Mouse (Mus musculus) inflammation-experienced regulatory T-cells, adult 6 months (primary cell): ENCODE data around the gene Man1b1. TPM values are rescaled to one million over a fixed set of nuclear protein-coding genes. Genes with fewer than 3 reads are reported as not detected.

ENCODE experiments used
- ATAC-seq: one replicate; pipeline ENCODE4 v1.8.0; 2017
- polyA plus RNA-seq, 3 experiments: library from polyadenylated mRNA; unstranded; fragments of 100-300 nt; shearing (Covaris generic); gene quantifications; one replicate each; pipeline ENCODE4 v1.2.1; 2017

Gene Man1b1
- polyA plus RNA-seq, 3 experiments from 2014 or later: 21.2 to 24.3 (median 23.1) TPM

DNA sequence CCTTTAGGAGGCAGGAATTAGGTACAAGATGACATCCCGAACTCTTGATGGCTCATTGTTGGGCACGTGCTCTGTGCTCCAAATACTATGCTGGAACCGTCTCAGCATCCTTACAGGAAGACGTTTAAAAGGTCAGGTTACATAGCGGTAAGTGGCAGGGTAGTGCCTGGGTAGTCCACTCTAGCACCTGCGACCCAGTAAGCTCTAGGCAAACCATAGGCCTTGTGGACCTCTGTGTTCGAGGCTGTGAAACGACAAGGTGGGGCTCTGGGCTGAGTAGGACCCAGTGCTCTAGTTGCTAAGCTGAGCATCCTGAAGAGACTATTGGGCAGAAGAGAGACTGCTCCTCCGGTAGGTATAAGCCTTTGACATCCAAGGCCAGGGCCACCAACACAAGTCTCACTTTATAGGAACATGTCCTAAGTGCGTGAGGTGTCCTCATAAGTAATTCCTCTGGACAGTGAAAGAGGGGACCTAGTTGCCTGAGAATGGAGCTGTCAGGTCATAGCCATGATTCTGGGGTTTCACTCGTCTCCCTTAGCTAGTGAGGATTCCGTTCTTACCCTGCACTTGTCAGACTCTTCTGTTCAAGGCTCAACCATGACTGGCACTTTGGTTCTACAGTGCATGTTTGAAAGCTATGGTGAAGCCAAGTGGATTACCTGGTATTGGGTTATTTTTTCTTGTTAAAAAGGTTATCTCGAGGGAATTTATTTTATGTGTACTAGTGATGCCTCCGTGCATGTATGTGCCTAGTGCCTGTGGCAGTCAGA, 26.4 kb upstream of the Man1b1 start:
- no peak for ATAC-seq

DNA sequence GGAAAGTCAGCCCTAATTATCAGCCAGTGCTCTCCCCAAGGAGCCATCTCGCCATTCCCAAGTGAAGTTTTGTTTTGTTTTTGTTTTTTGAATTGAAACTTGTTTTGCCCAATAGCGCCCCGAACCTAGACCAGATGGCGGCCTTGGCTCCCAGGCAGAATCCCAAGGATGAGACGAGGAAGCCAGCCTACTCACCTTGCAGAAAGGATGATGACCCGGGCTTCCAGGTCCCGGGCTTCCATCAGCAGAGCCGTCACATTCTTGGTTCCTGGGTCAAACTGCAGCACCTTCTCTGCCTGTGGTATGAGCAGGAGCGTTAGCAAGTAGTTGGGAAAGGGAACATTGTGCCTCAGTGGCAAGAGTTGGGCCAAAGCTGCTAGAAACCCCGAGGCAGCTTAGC, 22.0 kb upstream of the Man1b1 start:
- no peak for ATAC-seq

DNA sequence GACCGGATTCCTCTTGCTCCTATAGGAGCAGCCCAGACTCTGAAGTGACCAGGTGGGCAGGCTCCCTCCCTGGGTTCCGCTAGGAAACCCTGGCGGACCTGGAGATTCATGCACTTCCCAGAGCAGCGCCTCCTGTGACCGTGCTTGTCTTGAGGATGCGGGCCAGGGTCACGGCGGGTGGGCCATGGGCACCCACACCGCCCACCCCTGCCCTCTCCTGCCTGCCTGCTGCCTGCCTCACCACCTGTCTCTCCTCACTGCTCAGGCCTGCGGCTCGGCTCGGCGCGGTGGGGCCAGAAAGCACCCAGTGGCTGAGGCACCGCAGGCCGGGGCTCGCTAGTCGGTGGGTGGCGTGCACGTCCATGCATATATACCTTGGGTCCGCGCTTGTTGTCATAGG, 21.2 kb upstream of the Man1b1 start:
- no peak for ATAC-seq

DNA sequence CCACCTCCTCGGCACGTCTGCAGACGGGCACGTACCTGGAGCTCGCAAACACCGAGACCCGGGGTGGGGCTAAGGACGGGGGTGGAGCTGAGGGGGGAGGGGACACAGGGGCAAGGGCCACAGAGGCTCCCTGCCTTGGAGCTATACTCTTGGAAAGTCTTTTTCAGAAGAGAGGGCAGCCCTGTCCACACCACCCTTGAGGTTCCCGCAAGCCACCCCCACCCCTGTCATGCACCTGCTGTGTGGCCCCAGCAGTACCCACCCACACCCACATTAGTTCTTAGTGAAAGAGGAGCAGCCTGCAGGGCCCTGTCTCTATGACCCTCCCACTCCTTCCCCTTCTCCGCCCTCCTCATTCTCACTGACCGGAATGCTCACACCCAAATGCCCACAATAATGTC, 20.6 kb upstream of the Man1b1 start:
- ATAC-seq: no peak

DNA sequence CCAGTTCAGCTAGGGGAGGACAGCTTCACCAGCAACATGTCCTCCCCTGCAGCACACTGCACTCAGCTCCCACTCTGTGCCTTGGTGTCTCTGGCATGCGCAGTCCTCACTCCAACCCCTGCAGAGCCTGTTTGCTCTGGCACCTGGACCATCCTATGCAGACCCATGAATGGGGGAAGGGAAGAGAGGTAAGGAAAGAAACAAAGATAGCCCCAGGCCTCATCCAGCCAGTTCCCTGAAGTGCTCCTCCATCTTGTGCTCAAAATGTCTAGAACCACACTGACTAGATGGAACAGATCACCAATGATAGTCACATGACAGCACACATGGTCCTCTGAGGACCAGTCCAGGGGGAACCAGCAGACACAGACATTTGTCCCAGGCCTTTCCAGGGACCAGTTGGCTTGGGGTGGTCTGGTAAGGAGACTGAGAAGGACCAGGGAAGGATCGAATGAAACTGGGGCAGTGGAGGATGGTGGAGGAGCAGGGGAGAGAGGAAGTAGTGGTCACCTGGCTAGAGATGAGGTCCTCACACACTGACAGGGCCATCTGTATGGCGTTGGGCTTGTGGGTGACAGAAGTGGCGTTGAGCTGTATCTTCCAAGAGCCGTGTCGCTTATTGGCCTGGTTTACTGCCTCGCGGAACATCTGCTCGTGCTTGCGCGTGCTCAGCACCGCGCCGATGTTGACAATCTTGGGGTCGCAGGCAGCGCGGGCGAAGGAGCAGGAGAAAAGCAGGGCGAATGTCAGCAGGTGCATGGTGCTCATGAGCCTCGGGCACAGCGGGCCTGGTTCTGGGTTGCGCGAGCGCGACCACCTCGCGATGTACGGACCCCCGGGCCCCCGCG, 13.8 kb upstream of the Man1b1 start:
- no peak for ATAC-seq

DNA sequence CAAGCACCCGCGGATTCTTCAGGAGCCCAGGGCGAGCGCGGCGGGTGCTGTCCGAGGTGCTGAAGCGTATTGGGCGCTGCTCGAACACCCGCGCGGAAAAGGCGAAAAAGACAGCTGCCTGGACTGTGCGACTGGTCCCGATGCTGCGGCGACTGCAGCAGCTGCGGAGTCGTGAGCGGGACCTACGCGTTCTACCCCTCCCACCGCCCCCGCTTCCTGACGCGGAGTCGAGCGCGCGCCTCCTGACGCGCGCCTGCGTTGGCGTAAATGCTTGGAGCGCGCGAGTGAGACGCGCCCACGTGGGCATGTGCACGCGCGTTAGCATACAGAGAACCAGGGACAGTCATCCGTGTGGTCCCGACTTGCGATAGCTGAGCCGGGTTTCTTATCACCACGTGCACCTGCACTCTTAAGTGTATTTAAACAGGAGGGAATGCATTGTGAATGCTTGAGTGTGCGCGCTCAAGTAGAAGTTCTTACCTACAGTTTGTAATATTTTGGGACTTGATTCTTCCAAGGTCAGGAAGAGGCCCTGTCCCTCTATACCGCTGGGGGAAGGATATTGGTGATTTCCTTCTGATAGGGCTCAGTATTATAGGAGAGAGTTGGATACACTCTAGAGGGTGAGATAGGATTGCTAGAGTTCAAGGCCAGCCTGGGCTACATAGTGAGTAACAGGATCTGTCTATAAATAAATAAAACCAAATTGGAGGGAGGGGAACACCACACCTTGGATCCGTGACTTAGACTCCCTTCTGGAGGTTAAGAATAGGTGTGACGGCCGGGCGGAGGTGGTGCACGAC, 13.0 kb upstream of the Man1b1 start, which contains the start of gene Grin1:
Grin1 (minus strand) TSS at position 217 of the 803 bp plus-strand sequence.
- peak; percentile 41 for ATAC-seq

DNA sequence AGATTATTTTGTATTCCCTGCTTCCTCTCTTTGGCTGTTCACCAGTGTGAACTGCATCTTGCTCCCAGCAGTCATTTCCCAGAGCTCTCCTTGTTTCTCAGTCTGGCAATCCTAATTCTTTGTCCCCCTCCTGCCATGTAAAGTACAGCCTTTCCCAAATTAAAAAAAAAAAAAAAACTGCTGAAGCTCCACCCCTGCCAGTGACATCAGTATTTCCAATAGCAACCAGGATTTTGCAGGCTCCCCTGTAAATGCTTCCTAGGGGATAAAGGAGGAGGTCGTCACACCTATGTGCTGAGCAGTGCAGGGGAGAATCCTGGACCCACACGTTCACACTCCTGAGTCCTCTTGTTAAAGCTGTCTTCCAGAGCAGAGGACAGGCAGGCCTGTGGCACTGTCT, 12.1 kb upstream of the Man1b1 start:
- no peak for ATAC-seq

DNA sequence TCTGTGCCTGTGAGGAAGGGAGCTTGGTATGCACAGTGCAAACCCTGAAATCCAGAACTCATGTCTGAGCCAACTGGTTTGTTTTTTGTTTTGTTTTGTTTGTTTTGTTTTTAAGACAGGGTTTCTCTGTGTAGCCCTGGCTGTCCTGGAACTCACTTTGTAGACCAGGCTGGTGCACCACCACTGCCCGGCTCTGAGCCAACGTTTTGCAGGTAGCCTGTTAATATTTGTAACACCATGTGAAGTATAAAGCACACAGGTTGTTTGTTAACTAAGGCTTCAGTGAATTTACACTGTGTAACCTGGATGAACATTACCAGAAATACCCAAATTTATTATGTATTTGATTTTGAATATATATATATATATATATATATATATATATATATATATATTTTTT, 6.1 kb upstream of the Man1b1 start:
- ATAC-seq: no peak

DNA sequence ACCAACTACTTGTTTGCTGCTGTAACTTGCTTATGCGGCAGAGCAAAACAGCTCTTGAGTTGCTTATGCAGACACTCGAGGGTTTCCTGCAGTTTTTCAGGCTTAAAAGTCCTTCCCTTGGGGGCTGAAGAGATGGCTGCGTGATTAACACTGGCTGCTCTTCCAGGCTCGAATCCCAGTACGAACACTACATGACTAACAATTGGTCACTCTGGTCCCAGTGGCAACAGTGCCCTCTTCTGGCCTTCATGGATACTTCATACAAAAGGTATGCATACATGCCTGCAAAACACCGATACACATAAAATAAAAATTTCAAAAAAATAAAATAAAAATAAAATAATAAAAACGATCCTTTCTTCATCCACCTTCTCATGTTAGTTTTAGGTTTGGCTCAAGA, 3.7 kb upstream of the Man1b1 start:
- no peak for ATAC-seq

DNA sequence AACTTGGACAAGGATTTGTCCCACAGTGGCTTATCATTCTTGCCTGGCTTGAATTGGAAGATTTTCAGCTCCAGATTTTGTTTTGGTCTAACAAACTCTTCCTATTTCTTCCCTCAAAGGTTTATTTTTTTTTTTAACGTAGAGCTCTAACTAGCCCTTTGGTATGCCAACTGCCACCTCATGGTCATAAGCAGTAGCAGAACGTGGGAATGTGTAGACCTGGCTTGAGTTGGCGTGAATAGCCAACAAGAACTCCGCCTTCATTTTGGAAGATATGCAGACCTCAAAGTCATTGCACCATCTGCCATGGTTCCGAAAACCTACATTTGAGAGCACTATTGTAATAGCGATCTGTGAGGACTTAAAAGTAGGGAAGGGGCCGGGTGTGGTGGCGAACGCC, 668 bp upstream of the Man1b1 start:
- ATAC-seq: no peak

DNA sequence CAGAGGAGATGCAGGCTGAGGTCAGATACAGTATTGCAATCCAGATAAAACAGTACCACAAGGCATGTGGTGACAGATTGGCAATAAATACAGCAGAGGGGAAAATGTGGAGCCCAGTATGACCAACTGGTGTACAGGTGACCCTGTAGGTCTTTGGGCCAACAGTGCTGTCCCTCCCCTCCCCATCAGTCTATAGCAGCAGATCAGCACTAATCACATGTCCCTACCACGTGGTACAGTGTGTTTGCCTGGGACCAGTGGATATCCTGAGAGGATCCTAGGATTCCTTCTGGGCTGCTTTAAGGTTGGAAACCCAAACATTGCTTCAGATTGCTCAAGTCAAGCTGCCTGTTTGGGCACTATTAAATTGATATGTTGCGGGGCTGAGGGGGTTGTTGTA, 1.4 kb downstream of the Man1b1 start:
- no peak for ATAC-seq

DNA sequence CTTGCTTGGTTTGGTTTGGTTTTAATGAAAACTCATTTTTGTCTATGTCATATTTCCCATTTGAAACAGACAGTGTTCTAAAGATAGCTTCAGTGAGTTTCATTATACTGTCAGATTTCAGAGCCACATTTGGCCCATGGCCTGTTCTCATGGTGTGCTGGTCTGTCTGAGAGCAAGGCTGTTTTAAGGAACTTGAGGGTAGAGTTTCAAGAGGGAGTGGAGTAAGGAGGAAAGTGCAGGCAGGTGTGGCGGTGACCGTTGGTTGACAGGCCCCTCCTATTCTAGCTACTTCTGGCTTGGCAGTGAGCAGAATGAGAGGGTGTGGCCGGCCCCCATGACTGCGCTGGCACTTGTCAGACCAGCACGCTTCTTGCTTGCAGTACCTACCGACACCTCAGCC, 6.2 kb downstream of the Man1b1 start:
- no peak for ATAC-seq

DNA sequence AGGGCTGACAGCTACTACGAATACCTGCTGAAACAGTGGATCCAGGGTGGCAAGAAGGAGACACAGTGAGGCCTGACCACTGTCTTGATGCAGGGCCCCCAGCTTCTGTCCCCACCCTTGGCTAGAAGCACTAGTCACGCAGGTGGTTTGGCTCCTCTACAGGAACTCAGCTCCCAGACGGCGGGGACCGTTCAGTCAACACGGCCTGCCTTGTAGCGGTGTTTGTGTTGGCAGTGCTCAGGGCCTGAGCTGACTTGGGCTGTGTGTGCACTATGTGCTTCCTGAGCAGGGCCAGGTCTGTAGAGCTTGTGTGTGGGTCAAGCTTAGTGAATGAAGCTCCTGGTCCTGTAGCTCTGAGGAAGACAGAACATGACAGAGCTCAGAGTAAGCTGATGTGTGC, 16.0 kb downstream of the Man1b1 start:
- ATAC-seq: no peak

DNA sequence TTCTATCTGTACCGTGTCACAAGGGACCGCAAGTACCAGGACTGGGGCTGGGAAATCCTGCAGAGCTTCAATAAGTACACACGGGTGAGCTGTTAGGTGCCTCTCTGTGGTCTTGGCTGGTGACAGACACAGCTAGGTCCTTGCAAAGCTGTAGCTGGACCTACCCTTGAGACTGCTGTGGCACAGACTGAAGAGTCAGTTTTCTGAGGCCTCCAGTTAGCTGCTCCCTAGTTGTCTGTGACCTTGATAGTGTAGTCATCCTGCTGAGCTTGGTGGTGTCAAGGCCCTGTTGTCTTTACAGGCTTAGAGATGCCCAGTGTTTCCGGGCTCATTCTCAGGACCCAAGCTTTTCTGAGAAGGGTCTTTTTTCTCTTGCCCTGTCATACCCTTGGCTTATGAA, 17.4 kb downstream of the Man1b1 start:
- ATAC-seq: no peak

DNA sequence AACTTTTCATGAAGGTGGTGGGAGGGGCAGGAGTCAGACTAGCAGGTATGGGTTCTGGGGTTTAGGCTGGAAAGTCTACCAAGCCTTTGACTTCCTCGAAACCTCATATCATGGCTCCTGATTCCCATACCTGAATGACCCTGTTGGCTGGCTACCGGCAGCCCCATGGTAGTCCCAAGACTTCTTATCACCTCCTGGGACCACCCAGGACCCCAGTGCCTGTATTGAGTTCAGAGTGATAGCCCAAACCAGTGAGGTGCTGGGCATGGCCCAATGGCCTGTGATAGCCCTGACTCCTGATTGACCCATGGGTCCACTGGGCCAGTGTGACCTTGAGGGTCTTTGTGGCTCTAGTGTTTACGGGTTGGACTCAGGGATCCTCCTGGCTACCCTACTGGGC, 18.6 kb downstream of the Man1b1 start:
- no peak for ATAC-seq

DNA sequence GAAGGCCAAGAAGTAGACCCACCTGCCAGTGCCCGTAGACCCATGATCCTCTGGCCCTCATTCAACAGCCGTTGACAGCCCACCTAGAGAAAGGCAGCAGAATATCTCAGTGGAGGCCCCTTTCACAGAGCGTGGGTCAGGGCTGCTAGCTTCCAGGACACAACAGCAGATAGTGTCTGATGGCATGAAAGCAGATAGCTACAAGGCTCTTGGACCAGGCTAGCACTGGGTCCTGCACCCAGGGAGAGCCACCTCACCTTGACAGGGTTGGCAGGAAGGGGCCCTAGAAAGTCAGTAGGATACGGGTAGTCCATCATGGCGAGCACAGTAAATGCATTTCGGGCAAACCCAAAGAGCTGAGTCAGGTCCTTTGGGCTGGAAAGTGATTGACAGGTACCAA, 22.1 kb downstream of the Man1b1 start:
- ATAC-seq: no peak

DNA sequence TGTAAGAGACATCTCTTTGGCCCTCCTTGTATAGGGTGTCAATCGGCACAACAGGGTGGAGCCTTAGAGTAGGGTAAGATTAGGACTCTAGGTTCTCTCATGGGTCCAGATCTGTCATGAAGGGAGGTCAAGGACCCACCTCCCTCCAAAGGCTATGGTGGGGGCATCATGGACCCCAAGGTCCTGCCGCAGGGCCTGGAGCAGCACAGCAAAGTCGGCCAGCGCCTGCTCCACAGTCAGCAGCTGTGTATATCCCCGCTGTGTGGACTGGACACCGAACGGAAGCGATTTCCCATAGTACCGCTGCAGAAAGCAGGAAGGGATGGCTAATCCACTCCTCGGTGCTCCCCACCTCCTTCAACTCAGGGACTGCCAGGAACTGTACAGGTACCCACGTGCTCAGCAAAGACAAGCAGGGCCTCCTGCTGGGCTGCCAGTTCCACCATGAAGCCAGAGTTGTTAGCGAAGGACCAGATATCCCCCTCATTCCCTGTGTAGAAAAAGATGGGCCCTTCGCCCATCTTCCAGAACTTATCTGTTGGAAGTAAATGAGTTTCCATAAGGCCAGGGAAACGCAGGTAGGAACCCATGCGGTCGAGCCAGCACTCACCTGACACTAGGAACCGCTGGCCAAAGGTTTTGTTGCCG, 23.4 kb downstream of the Man1b1 start:
- ATAC-seq: no peak

DNA sequence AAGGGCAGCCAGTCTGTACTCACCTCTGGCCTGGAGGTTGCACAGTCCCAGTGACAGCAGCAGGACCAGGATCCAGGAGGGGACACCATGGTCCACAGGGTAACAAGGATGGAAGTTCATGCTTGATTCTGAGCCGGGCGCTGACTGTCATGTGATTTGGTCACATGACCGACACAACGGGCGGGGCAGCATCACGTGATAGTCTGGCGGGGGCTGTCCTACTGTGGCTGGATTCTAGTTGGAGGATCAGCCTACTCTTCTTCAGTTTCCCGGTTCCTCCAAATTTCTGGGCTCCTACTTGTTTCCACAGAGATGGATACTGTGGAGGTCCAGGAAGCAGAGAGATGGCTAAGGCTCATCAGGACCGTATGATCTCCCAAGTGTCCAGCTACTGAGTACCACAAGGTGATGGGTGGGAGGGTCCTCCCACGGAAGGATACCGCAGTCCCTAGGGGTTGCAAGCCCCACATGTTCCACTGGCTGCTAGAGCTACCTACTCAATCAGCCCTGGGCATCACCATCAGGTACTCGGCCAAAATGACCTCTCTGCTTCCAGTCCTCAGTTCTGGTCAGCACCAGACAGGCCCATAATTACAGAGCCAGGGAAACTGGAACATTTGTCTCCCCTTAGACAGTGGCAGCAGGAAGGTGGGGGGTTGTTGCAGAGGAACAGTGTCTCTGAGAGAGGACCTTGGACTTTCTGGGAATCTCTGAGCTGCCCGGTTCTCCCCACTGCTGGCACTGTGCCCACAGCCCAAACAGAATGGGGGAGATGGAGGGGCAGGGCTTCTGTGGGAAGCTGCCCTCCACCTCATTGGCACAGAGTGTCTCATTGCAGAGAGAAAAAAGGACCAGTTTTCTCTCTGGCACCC, 24.3 kb downstream of the Man1b1 start, which contains the start of gene Dpp7:
Dpp7 (minus strand) TSS at position 152 of the 872 bp plus-strand sequence.
- peak; percentile 88 for ATAC-seq

DNA sequence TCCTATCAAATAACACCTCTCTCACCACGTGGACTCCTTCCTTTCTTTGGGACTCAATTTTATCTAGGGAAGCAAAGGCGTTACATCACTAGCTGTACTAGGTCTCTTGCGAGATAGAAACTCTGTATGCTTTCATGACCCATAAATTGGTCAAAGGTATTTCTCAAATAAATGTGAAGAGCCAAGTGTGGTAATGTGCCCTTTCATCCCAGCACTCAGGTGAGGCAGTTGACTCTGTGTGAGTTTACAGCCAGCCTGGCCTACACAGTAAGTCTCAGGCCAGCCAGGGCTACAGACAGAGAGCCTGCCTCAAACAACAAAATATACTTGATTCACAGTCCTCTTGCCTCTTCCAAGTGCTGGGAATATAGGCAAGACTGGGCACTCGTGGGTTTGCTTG, 27.7 kb downstream of the Man1b1 start:
- no peak for ATAC-seq

DNA sequence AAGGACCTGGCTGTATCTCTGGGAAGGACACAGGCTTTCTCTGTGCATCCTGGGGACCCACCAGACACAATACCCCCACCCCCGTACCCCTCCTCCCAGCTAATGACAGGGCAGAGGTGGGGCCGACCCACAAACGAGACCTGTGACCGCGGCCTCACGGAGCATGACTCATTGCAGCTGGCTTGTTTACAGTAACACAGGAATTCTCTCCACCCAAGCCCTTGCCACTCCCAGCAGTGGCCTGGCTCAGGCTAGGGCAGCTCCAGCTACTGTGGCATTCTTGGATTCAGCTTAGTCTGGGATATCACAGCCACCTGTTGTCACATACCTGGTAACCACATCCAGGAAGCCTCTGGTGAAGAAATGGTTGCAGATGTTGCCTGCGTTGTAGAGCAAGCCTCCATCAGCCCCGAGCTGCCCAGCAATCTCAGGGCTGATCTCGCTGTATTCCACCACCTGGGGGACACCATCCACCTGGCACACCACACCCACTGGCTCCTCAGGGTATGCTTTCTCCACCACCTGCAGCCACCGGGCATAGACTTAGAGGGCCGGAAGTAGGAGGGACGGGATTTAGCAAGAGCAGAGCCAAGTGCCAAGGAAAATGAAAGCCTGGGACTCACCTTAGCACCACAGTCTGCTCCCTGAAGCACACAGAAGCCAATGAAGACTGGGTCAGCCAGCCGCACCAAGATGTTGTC, 31.5 kb downstream of the Man1b1 start:
- no peak for ATAC-seq

DNA sequence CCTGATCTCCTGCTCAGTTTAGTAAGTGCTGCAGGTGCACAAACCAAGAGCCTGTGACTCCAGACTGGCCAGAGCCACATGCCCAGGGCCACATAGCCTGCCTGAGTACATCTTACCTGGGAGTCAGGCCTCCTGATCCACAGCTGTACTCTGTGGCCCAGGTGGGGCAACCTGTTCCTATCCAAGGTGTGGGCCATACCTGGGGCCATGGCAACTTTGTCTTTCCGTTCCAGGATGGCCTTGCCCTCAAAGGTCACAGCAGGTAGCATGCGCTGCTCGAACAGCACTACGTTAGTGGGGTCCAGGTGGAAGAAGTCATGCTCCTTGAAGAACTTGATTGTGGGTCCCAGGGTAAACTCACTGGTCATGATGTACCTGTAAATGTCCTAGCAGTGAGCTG, 32.2 kb downstream of the Man1b1 start:
- ATAC-seq: no peak
